Mouse (Mus musculus) kidney, postnatal 36 days (tissue): ENCODE measurements around the gene Tmem213.
A peak's percentile ranks its signal among the peaks of the same experiment; 100 is the strongest.

Experiments
- DNase-seq, 2 experiments: peaks; one replicate each; pipeline ENCODE4 v3.0.0; 2021 to 2022; ENCODE audit warnings: mixed read lengths in 2 of 2

The Tmem213 gene

GRCm38 (mm10) chr6:38109160-38109795 is at the start of gene Tmem213:
Gene Tmem213, plus strand, starts transcription at chr6:38109255.
- DNase-seq: peak; percentile 62 to 63

DNA sequence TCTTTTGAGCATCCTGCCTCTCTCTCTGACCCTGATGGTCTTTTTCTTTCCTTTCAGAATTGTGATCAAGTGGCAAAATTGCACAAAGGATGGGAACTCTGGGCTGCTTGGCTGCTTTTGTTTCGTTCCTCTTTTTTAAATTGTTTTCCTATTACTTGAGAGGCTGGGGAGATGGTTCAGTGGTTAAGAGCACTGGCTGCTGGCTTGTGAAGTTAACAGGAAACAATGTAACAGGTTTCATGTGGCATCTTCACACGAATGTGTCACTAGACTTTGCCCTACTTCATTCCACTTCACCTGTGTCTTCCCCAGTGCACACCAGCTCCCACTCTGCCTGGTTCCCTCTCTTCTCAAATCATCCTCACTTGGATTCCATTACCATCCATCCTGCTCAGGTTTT is 44.4 kb upstream of the Tmem213 start:
- DNase-seq: no peak

DNA sequence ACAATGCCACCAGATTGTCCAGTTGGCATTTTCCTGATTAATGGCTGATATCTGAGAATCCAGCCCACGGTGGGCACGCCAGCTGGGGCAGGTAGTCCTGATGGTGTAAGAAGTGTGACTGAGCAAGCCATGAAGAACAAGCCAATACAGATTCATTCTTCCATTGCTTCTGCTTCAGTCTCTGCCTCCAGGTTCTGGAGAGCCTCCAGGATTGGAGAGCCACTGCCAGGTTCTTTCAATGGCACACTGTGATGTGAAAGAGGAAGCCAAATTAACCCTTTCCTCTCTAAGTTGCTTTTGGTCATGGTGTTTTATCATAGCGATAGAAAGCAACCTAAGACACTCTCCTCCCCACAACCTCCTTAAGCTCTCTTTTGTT is 43.9 kb upstream of the Tmem213 start:
- DNase-seq: no peak

- DNase-seq: no peak
Measured at GRCm38 (mm10) chr6:38065501-38066122, 43.4 kb upstream of the Tmem213 start.

DNA sequence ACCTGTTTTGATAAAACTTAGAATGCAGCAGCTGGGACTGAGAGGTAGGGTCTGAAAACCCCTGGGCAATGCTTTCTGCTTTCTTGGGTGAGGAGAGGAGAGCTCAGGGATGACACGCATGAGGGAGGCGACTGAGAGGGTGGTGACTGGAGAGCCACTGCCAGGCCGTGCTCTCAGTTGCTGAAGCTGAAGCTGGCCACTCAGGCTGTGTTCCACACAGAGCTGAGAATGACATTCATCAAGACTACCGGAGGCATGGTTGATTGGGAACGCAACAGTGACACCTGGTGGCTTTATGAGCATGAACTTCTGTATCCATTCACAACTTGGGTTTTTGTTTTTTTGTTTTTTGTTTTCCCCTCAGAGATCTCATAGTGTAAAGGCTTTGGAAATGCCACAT is 42.8 kb upstream of the Tmem213 start:
- peak; percentile 57 to 70 for DNase-seq

- no peak for DNase-seq
Measured at GRCm38 (mm10) chr6:38071256-38071655, 37.8 kb upstream of the Tmem213 start.

- DNase-seq: peak; percentile 77 to 84
Measured at GRCm38 (mm10) chr6:38072137-38072796, 36.8 kb upstream of the Tmem213 start.

GRCm38 (mm10) chr6:38073592-38073991 is 35.5 kb upstream of the Tmem213 start:
- no peak for DNase-seq

- no peak for DNase-seq
Measured at GRCm38 (mm10) chr6:38080364-38080763, 28.7 kb upstream of the Tmem213 start.

GRCm38 (mm10) chr6:38081727-38082341 is 27.2 kb upstream of the Tmem213 start:
- DNase-seq: peak; percentile 35 to 41

DNA sequence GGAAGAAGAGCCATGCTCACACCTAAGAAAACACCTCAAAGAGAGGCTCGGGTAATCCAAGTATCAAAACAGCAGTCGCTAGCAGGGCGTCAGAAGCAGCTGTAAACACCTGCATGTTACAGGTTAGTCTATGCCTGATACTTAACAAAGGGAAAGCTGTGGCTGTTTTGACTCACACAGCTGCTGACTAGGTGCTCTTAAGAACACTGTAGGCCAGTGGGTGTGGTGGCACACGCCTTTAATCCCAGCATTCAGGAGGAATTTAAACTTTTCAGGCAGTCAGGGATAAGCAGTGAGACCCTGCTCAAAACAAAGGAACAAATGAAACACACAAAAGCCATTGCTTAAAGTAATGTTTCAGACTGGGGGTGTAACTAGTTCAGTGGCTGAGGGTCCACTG is 25.9 kb upstream of the Tmem213 start:
- DNase-seq: no peak

DNA sequence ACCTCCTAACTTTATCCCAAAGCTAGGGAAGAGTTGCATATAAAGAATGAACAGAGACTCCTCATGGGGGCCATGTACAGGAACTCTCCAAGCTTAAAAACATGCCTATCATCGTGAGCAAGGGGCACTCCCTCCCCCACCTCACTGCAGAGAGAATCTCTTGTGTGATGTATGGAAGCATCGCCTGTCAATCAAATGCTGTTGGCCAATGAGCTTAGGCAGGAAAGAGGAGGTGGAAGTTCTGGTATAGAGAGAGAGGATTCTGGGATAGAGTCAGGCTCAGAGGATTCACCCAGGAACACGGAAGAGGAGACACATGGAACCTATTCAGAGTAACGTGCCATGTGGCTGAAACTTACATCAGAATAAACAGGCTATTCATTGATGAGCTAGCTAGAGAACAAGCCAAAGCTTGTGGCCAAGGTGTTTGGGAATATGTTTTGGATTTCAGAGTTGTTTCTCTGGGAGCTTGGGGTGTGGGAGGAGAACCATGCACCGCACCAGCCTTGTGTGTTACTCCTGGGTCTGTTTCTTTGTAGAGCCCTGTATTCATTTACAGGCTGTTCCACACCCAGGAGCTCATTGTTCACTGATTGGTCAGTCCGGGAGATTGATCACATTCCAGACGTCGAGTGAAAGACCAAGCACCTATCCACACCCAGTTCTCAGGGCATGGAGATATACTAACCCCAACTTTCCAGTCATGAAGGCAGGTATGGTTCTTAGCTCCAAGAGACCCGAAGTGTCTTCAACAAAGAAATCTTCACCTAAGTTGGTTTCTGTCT is 21.6 kb upstream of the Tmem213 start:
- no peak for DNase-seq

DNA sequence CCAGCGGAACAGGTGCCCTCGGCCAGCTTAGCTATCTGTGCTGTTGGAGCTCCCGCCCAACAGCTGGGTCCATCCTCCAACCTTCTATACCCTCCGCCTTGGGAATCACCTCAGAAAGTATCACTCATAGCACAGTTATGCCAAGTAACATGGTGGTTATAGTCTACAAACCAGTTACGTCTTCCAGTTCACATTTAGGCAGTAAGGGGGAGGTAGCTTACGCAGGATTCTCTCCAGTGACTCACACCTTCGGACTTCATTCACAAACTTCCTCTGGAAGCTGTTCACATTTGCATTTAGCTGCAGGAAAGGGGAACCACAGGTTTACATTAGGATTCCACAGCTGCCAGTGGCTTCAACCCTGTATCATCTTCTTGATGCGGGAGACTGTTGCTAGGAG is 16.5 kb upstream of the Tmem213 start:
- no peak for DNase-seq

GRCm38 (mm10) chr6:38094701-38095100 is 14.4 kb upstream of the Tmem213 start:
- DNase-seq: no peak

DNA sequence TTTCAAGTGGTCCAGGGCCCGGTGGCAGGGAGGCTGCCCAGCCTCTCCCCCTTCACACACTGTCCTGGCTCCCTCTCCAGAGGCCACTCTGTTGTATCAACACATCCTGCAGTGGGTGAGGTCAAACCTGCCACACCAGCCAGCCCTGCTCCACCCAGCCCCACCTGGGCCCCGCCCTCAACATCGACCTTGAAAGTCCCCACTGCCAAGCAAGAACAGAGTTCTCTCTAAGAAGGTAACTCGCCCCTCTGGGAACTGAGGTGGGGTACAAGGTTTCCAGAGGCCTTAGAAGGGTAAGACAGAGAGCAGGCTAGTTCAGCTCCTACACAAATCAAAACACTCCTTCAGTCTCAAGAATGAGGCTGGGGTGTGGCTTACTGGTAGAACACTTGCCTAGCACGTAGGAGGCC is 12.1 kb upstream of the Tmem213 start:
- peak; percentile 64 to 65 for DNase-seq

DNA sequence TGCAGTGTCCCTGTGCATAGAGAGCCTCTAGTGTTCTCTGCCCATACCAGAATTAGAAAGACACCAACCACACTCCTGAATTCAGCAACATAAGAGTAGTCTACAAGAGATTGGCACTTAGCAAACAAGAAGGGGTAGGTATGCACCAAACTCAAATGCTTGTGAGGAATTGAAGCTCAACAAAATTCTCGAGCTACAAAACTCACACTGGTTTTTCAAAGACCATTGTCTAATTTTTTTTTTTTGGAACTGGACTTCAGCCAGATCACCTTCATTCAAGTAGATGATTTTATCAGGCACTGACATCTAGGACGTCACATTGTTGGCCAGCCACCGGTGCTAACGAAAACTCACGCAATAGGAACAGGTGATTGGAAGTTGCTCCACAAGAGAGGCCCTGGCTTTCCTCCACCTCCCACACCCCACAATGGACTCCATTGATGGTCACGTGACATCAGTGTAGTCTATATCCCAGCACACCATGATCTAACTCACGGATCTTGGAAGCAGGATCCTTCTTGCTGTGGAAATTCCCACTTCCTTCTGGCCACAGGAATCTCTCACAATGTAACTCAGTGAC is 6.7 kb upstream of the Tmem213 start:
- no peak for DNase-seq

GRCm38 (mm10) chr6:38103775-38104174 is 5.3 kb upstream of the Tmem213 start:
- DNase-seq: no peak

DNA sequence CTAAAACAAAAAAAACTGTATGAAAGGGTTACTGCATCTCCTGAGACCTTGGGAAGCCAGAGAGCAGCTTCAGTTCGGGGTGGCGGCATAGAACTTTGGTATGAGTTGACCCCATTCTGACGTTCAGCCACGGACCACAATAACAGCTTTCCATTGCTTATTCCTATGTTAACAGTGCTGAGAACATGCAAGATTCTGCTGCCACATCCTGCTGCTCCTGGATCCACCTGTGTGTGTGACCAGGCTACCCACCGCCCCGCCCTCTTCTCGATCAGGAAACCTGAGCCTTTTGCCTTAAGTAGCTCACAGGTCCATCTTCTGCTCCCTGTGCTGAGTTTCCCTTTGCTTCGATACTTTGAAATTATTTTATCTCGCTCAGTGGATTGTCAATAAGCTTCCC is 3.1 kb upstream of the Tmem213 start:
- no peak for DNase-seq

- no peak for DNase-seq
Measured at GRCm38 (mm10) chr6:38108449-38108848, 606 bp upstream of the Tmem213 start.

DNA sequence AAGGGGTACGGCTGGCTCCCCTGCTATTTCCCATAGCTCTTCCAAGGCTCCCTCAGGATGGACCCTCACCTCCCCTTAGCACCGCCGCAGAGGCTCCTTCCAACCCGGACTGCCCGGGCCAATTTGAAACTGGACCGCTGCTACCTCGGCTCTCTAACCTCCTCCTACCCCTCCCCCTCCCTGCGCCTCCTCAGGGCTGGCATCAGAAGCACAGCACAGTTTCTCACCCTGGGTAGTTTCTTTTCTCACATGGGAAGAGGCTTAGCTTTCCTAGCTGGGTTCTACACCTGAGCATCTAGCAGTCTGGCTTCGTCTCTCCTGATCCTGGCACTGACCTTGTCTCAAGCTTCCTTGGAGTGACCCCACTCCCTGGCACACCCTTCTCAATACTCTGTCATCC is 816 bp downstream of the Tmem213 start:
- peak; percentile 50 to 71 for DNase-seq

DNA sequence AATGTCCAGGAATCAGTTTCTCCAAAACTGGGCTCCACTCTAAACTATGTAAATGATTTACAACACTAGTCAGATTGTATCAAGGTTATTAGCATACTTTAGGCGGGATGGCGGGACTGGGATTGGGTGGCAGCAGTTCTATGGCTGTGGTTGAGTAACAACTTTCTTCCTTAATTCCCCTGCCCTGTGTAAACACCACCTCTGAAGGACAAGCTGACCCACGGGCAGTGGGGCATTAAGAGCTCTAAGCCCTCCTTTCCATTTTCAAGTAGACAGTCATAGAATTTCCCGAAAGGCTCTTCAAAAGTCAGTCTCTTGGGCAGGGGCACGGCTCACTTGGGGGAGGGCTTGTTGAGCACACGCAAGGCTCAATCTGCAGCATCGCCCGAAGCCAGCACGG is 1.8 kb downstream of the Tmem213 start:
- peak; percentile 54 to 83 for DNase-seq

GRCm38 (mm10) chr6:38116107-38116770 is 7.2 kb downstream of the Tmem213 start:
- DNase-seq: no peak
